Mouse (Mus musculus) kidney, postnatal 14 days (tissue): ENCODE data around the gene Erc2.
A peak's percentile ranks its signal among the peaks of the same experiment; 100 is the strongest.

Experiments
- DNase-seq: peaks from one replicate; pipeline ENCODE4 v3.0.0; 2022; ENCODE audit warnings: mixed read lengths

Gene Erc2

DNA sequence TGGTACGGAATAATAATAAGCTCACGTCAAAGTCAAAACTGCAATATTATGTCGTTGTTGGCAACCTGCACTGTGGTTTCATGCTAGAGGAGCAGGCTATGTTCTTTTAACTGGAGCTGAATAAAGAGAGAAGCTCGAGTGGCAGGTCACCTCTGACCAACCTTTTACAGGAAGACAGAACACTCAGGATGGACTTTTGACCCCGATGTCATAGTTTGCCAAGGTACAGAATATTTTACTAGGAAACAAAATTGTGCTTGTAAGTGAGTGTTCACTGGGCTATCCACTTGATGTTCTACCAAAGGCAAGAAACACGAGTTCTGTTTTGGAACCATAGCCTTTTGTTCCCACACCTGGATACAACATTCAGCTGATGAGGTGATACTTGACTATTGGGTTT lies 351.5 kb downstream of the Erc2 start:
- DNase-seq: no peak

DNA sequence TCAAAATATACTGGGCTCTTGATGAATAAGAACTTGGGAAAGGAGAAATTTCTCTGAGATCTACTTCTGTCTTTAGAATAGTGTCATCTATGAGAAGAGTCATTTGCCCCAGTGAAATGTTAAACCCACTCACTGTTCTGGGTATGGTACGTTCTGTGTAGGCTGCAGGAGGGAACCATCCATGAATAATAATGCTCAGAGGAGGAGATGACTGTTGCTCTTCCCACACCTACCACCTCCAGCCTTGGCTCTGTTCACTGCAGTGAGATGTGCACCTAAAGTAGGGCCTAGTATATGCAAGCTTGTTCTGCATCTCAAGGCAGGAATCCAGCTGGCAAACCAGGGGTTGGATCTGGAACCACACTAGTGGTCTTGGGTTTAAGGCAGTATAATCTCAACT lies 353.4 kb downstream of the Erc2 start:
- no peak for DNase-seq

DNA sequence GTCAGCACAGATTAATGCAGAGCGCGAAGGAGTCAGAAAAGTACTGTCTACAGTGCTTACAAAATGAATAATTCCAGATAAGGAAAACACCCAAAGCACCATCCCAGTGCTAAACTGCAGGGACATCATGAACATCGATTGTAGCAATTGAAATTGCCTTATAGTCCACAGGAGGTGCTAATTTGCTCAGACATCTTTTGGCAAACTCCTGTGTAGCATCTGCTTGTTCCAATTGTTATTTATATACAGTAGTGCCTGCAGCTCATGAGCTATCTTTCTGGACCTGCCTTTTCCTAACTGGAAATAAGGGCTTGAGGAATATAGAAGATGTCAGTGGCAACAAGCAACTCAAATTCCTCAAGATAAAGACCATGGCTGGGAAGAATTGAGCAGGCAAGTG lies 362.5 kb downstream of the Erc2 start:
- no peak for DNase-seq

DNA sequence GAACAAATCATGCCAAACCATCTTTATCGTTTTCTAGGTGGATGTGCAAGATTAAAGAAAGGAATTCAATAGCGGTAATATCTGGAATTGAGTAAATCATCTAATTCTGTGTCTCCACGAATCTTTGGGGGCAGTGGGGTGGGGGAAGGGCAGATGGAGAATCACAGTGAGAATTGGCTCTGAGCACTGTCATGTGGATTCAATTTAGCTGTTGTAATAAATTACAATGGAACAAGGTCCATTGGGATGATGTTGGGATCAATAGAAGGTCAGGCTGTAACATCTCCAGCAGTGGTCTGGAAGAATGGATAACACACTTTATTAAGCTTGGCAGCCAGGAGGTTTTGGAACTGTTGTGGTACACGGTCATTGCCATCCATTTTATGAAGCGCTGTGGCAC lies 363.0 kb downstream of the Erc2 start:
- DNase-seq: no peak

DNA sequence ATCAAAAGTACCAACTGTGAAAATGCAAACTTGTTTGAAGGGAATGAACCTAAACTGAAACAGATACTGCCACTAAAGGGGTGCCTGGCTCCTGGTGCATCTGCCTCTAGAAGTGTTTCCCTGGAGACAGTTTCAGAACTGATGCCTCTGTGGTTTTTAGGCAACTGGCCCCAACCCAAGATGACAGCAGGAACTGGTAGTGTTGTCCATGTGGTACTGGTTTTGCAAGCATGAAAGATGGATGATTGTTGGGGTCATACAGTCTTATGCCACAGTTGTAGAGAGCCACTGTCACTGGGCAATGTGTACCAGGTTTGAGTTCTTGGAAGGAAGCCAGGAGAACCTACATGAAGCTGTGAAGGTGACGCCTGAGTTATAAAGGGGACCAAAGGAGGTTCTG lies 365.2 kb downstream of the Erc2 start:
- no peak for DNase-seq

DNA sequence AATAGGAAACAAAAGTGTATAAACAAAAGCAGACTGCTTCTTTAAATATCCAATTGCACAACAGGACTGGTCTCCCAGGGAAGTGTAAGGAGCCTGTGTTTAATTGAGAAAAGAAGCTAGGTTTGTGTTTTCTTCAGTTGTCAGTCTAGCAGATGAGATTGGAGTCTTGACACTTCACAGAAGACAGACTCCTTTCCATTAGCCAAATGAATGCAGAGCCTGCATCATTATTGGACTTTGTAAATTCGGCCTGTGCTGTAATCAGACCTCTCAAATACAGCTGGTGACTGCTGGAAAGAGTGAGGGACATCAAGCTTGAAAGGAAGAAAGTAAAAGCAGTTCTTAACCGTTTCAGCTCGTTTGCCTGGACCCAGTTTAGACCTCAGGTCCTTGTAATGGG lies 376.3 kb downstream of the Erc2 start:
- DNase-seq: no peak

DNA sequence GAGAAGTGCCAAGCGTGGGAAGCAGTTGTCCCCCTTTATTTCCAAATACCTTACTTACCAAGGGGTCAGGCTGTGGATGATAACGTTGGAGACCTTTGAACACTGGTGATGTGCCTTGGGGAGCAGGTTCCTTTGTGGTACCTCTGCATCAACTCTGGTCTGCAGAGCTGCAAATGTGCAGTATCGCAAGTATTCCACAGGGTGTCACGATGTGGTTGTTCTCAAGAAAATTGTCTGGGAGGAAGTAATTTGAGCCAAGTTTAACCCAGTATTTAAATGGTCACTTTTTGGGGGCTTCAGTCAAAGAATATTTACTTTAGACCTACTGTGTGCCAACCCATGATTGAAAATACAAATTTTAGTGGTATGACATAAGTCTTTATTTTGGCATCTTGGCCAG lies 381.8 kb downstream of the Erc2 start:
- DNase-seq: peak; percentile 25

DNA sequence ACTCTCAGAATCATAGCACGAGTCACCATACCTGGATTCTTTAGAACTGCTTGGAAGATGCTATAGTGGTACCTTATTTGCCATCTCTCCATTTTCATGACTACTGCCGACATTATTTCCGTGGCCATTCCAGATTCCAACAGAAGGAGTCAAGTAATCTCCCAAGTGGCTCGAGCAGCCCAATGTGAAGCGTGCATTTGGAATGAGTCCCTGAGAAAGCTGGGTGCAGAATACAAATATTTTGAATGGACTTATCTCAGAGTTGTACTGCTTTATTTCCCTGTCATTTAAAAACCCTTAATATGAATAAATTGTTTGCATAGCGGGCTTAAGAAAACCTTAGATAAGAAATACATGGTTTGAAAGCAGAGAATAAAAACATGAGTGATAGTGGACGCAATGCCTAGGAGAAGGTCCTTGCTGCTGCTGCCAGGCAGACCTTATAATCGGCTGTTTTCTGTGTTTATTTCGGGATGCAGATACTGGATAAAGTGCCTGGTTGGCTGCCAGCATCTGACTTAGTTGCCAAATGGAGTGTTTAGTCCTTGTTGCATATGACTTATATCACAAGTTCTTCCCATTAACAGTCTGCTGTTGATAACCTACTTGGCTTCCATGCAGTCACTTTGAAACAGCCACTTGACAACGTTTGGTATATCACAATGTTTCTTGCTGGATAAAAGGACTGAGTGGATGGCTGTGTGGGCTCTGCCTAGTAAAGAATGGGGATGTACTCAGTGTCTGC lies 388.5 kb downstream of the Erc2 start:
- DNase-seq: no peak

DNA sequence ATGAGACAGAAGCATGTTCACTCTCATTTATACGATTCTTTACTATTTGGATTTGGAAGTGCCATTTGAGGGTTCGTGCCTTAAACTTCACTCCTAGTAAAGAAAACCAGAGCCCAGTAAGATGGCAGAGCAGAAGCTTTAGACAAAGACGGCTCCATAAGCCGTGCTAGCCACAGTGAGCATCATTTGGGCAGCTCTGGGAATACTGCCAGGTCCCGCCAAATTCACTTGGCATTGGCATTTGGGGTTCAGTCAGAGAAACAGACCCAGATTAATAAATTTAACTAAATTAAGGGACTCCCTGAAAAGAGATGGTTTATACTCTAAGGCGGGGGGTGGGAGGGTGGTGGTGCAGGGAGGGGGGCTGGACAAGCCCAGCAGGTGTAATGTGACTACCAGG lies 401.0 kb downstream of the Erc2 start:
- no peak for DNase-seq

DNA sequence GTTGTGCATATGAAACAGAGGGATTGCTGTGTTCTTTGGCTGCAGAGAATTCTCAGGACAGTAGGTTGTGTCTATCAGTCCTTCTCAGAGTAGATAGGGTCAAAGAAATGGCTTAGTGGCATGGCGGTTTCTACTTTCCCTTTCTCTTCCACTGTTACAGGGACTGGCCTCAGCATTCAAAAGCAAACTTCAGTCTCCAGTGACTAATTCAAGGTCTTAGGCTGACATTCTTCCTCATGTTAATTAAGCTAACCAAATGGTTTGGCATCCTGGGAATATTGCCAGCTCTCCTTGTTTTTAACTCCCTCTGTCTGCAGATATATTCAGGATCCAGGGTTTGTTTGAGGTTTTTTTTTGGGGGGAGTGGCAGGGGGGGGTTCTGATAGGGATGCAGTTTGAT lies 408.6 kb downstream of the Erc2 start:
- DNase-seq: peak; percentile 17

DNA sequence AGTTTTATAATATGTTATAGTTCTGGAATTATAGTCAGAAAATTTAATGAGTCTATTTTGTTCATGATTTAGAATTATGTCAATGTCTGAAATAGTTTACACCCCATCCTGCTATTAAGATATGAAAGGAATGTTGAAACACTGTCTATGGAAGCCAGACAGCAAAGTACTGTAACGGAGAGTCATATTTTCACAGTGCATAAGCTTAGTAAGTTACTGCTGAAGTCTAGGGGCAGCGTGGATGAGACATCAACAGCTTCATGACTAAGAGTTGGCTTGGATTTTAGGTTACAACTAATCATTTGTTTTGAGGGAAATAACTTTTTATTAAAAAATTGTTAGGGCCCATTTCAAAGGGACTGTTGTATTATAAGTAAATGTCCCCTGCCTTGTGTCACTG lies 412.8 kb downstream of the Erc2 start:
- no peak for DNase-seq

DNA sequence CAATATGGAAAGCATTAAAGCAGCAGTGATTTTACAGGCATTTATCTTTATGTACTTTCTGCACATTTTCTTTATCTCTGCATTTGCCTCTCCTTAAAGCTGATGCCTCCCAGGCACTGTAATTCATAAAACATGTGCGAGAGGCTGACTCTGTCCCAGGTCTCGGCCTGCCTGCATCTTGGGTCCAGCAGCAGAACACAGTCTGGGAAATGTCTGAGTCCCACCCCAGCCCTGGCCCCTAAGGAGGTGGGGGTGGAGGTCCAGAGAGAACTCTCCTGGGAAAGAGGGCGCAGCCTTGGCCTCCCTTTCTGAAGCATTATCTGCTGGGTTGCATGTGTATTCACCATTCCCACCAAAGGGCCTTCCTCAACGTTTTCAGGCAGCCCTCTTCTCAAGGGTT lies 420.9 kb downstream of the Erc2 start:
- DNase-seq: no peak

DNA sequence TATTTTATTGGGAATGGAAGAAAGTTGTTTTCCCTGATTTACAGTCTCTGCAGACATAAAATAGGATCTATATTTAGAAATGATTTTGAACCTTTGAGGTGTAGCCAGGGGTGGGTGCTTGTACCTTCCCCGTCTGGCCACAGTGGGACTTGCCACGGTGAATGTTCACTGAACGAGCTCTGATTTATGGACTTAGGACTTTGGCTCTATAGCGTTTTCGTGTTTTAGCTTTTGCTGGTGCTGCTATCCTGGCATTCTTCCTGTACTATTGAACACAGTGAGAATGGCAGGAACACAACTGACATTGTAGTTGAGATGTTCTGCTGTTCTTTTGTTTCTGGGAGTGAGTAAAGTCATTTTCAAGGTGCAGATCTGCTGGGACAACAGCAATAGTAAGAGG lies 429.4 kb downstream of the Erc2 start:
- peak; percentile 11 for DNase-seq

DNA sequence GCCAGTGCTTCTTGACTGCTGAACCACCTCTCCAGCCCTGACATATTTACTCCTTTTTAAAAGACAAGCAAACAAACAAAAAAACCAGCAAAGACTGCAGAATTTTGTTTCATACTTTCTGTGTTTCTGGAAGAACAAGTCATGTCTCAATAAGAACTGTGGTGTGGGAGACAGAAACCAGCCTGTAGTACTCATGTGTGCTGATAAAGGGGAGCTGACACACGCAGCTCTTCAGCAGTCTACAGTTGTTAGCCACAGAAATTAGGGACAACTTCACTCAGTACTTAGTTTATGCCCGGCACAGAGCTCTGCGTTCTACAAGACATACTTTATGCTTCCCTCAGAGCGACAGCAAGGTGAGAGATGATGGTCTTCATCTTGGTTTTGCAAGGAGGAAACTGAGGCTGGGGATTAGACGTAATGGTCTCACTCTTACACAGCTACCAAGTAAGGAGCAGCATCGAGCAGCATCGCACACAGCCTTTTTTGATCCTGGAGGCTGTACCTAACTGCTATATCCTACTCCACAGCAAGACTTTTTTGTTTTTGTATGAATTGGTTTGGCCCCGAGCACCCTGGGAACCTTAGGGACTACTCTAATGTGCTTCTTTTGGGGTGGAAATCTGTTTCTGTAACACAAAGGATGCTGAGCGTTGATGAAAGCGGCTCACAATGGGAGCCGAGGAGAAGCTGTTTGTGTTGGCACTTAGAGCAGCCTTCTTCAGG lies 435.1 kb downstream of the Erc2 start:
- no peak for DNase-seq

DNA sequence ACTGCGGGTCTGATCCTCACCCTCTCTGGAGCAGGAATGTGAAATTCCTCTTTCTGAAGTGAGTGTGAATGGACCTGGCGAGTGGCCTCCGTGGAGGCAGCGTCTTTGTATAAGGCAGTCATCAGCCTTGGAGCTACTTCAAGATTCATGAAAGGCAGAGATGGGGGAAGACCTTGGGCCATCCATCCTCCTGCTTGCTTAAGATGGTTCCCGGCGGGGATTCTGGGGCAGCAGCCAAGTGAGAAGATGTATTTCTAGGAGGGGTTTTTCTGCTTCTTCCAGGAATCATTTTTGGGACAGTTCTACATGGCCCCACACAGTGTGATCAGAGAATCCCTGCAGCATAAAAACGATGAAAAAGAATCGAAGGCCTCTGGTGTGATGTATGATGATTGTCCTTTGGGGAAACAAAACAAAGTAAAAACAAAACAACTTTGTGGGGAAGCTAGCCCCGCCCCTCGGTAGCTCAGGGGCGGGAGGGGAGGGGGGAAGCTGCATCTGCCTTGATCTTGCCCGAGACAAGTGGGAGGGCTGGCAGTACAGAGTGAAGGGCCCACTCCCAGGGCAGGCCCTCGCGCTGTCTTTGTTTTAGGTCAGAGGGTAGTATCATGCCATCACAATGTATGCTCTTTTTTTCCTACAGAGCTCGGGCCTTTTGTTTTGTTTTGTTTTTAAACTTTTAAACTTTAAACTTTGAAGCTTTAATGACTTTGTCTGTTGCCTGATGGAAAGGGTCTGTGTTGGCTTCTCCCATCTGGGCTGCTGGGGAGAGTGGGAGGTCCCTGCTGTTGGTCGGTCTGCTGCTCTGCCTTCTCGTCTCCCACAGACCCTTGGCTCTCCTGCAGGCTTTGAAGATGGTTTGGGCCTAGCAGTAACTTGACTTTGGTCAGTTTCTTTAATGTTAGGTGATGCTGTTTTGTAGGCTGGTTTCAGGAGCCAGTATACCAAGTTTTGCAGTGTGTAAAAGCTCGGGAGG lies 435.9 kb downstream of the Erc2 start:
- peak; percentile 24 for DNase-seq

DNA sequence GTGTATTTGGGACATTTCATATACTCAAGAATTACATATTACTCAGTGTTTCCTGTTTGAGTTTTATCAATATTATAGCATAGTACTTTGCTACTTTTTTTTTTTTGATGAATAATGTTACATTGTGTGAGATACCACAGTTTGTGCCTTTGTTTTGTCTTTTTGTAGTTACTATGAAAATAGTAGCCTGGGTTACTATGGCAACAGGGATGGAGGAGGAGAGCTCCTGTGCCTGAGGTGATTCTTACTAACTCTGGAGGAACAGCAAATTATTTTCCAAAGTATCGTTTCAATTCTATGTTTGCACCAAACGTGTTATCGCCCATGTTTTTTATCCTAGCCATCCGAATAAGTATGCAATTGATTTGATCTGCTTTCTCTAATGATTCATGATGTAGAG lies 438.7 kb downstream of the Erc2 start:
- no peak for DNase-seq

DNA sequence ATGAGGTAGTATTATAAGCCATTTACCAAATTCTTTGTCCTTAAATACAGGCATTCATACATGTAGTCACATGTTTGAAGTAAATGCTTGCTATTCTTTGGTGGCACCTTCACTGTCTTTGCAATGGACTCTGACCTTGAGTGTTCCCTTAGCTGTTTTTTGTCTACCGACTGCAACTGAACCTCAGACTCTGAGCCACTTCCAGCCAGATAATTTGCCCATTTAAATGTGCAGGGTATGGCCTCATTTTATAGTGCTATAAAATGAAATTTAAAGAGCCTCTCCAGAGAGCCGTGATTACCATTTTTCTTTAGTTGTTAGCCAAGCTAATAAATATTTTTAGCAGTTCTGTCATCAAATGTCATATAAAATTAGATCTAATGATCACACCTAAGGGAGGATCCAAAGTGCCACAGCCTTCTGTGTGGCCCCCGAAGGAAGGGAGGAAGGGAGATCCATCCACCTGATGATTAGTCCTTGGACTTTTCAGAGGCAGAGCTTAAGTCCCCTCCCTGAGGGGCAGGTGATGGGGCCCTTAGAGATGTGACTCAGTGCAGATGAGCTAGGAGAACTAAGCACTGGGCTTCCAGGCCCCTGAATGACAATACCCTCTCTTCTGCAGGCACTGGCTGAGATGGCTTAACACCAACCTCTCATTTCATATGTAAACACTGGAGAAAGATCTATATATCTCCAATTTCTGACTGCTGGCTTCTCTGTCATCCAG lies 439.6 kb downstream of the Erc2 start:
- no peak for DNase-seq

DNA sequence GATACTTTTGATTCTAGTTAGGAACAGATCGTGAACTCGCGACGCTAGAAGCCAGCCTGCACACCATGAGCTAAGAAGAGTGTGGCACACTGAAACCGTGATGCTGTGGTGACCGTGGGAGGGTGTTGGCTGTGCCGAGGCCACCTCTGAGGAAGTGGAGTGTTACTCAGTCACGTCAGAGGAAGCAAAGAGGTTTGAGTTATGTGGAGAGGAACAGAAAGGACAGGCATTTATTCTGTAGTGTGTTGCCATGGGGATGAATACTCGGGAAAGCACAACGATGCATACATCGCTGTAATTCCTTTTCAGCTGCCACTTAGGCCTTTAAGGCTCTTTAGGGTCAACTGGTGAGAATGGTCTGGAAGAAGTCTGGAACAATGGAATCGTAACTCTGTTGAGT lies 445.8 kb downstream of the Erc2 start:
- DNase-seq: no peak

DNA sequence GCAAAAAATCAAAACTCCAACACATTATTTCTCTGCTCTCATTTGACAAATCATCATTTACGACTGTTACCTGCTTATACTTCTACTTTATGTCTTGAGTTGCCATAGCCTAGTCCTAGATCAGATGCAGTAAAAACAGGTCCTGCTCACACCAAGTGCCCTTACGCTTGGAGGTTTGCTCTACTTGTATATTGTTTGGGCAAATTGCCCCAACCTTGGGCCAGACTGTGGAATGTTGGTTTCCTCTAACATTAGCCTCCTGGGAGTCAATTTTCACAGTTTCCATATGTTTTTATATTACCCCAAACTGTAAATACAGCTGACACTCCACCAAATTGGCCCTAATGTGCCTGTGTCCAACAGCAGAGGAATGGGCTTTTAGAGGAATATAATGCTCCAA lies 447.6 kb downstream of the Erc2 start:
- DNase-seq: no peak

DNA sequence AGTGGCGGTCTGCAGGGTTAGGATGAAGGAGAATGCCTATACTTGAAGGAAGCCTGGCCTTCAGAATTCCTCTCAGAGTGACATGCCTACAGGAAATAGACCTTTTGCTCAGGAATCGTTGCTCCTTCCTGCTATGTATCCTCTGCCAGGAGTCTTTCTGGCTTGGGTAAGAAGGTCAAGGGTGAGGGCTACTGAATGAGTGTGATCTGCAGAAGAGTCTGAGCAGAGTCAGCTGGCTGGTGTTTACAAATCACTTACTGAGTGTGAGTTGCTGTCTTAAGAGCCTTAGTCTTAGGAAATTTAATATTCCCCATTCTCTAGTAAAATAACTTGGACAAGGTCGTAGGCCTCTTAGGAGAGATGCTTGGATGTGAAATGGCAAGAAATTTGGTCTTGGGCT lies 450.3 kb downstream of the Erc2 start:
- no peak for DNase-seq

DNA sequence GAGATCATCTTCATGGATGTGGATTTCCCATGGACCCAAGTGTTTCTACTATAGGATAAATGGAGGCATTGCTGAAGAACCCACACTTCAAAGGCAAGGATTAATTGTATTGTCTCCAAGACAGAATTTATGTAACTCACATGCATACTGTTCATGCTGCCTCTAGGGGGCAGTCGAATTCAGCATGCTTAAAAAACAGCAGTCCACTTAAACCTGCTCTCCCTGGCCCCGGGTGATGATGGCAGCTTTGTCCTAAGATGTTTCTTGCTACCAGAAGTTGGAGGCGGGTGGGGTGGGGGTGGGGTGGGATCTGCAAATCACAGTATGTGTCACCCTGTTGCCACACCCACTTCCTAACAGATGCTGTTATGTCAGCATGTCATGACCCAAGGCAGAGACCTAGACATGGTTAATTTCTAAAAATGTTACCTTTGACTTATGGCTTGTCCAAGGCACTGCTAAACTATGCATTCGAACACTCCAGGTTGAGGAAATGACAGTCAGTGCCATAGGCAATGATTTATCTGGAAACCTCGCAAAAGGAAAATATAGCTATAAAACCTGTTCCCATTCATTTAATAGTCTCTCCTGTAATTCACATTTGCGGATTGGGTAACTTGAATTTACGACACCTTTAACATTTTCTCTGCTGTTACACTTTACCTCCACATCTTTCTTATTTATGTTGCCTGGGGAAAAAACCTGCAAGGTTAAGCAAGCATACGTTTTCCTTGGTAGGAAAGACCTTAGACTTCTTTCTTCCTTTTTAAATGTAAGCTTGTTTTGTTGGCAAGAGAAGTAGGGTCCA lies 467.6 kb downstream of the Erc2 start:
- peak; percentile 7 for DNase-seq

DNA sequence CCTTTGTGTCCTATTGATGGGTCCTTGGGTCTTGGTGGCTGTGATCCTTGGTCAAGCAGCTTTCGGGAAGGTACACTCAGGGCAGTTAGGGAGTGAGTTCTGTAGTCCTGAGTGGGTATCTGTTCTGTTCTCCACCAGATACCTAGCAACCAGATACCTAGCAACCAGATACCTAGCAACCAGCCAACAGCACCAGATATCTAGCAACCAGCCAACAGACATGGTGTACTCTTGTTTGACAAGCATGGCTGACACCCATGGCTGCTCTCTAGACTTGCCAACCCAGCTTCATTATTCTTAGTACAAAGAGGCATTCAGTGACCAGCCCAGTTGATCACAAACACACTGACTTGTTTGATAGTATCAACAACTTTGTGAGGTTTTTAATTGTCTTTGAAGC lies 469.1 kb downstream of the Erc2 start:
- DNase-seq: no peak
